Mouse (Mus musculus) bone marrow macrophage, adult 2 months (primary cell): ENCODE data around the gene Gm4792.

ENCODE experiments used
- CTCF ChIP-seq: IDR thresholded peaks from 2 replicates; pipeline ENCODE4 v1.5.1; 2012; ENCODE audit warnings: low read depth, mild to moderate bottlenecking, low read length, moderate library complexity
- POLR2A ChIP-seq: IDR thresholded peaks from 2 replicates; pipeline ENCODE4 v1.6.1; 2012; ENCODE audit warnings: mild to moderate bottlenecking, low read depth, low read length, borderline replicate concordance

- TF ChIP-seq CTCF: no peak
- no peak for TF ChIP-seq POLR2A
Observed at GRCm38 (mm10) chr10:94265656-94266542, 32.6 kb downstream of the Gm4792 start.
